Mouse (Mus musculus): ENCODE data around the gene Pbx2.

- no peak for TF ChIP-seq POLR2A (IDR thresholded peaks at IDR 0.05; ENCODE audit: insufficient read depth, low read length)
- TF ChIP-seq CTCF (IDR thresholded peaks at IDR 0.05; ENCODE audit: low read depth, low read length) = no peak
- no peak for TF ChIP-seq EP300 (IDR thresholded peaks at IDR 0.05; ENCODE audit: insufficient read depth, low read depth, low read length)
Measured at GRCm38 (mm10) chr17:34549156-34549555, 41.9 kb upstream of the Pbx2 start.
